Mouse (Mus musculus) kidney, adult 2 months (tissue): Measurements from ENCODE around the gene Mms22l. TPM values are rescaled to one million over a fixed set of nuclear protein-coding genes. Genes with fewer than 3 reads are reported as not detected.
"Not testable (repeated sequence)": the region's sequence is repeated elsewhere in the genome, so short reads cannot be mapped to it uniquely, and the experiment has no call there.

Experiments used
- DNase-seq: peaks from one replicate; pipeline ENCODE4 v3.0.0; 2021
- H3K27ac ChIP-seq: fragments of 200-500 bp; 2 replicates; pipeline ENCODE4 v1.5.1; 2012; ENCODE audit warnings: low read depth, low read length, control low read depth, inconsistent platforms; ENCODE audit not compliant: insufficient read depth
- H3K27me3 ChIP-seq: fragments of 200-500 bp; replicated peaks from 2 replicates; pipeline ENCODE4 v1.6.1; 2012; ENCODE audit warnings: mild to moderate bottlenecking, moderate library complexity, low read length, inconsistent platforms; ENCODE audit not compliant: control insufficient read depth, insufficient read depth
- H3K36me3 ChIP-seq: fragments of 200-500 bp; 2 replicates; pipeline ENCODE4 v1.6.1; 2012; ENCODE audit warnings: mild to moderate bottlenecking, moderate library complexity, low read length, inconsistent platforms; ENCODE audit not compliant: control insufficient read depth, insufficient read depth
- H3K4me1 ChIP-seq: fragments of 200-500 bp; 2 replicates; pipeline ENCODE4 v1.6.1; 2011; ENCODE audit warnings: low read length; ENCODE audit not compliant: control insufficient read depth, insufficient read depth
- H3K4me3 ChIP-seq: fragments of 200-500 bp; 2 replicates; pipeline ENCODE4 v1.5.1; 2011; ENCODE audit warnings: mild to moderate bottlenecking, low read depth, low read length, control low read depth; ENCODE audit not compliant: insufficient read depth
- CTCF ChIP-seq: fragments of 200-500 bp; conservative IDR thresholded peaks from 2 replicates; pipeline ENCODE4 v1.5.1; 2011; ENCODE audit warnings: low read depth, mild to moderate bottlenecking, control low read depth, low read length, moderate library complexity, mixed read lengths; ENCODE audit not compliant: insufficient read depth, insufficient read length
- POLR2A ChIP-seq: fragments of 200-500 bp; IDR thresholded peaks from one replicate; pipeline ENCODE4 v1.6.1; 2011; ENCODE audit warnings: low read depth, low read length, control low read depth
- WGBS: fragments of 180-500 bp; shearing (Covaris S2); methylation state at CpG from one replicate; pipeline ENCODE4 v1.1.7; 2018; 5-methylcytosine and 5-hydroxymethylcytosine counted together
- polyA plus RNA-seq: library from polyadenylated mRNA; depleted of rRNA; stranded (reverse); fragments of >200 nt; gene quantifications from 2 replicates; pipeline ENCODE4 v1.2.3, GENCODE M21; 2012; rRNA removed

The Mms22l gene
- polyA plus RNA-seq, result 0.92 and 1.1 TPM in 2 replicates

- WGBS, result under 1% methylated on average over 83 of the region's 83 CpGs
- TF ChIP-seq POLR2A (no peak), CTCF (no peak)
- peak; percentile 96 for DNase-seq
Measured at GRCm38 (mm10) chr4:24496116-24496952, at the start of gene Mms22l. Gene Mms22l, plus strand, starts transcription at chr4:24496451.

GRCm38 (mm10) chr4:24484046-24484445, 12.2 kb upstream of the Mms22l start:
- not testable (repeated sequence) for H3K4me1 ChIP-seq, H3K4me3 ChIP-seq, H3K27ac ChIP-seq, DNase-seq, H3K27me3 ChIP-seq, H3K36me3 ChIP-seq
- 93% methylated on average over 4 of the region's 4 CpGs for WGBS

More at GRCm38 (mm10) chr4:24496116-24496952, at the start of gene Mms22l:
- Histone ChIP-seq H3K36me3 (no peaks in the 10 kb centered on the region), H3K4me3 (peak within 1 kb of the TSS; percentile 82), H3K27ac (peak within 1 kb of the TSS; percentile 90), H3K27me3 (no peaks in the 10 kb centered on the region), H3K4me1 (no peaks in the 10 kb centered on the region)

DNA sequence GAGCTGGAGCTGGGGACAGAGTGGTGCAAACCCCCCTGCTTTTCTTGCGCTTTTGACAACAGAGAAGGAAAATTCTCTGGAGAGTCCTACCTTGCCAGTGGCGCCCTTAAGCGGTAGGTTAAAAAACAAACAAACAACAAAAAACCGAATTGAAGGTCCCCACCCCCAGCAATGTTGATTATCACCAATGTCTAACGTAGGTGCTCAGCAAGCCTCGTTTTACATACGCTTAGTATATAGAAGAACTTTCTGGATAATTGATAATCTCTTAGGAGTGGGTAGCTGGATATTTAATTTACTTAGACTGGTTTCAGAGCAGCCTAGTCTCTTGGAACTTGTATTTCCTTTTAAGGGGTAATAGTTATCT, 685 bp downstream of the Mms22l start:
- Histone ChIP-seq H3K36me3 (no peaks in the 10 kb centered on the region), H3K27me3 (no peaks in the 10 kb centered on the region), H3K4me3 (peak overlapping the region; percentile 82), H3K27ac (no peak overlapping the region), H3K4me1 (no peaks in the 10 kb centered on the region)
- under 1% methylated on average over 7 of the region's 7 CpGs for WGBS
- TF ChIP-seq POLR2A (no peak), CTCF (no peak)
- DNase-seq, result no peak

DNA sequence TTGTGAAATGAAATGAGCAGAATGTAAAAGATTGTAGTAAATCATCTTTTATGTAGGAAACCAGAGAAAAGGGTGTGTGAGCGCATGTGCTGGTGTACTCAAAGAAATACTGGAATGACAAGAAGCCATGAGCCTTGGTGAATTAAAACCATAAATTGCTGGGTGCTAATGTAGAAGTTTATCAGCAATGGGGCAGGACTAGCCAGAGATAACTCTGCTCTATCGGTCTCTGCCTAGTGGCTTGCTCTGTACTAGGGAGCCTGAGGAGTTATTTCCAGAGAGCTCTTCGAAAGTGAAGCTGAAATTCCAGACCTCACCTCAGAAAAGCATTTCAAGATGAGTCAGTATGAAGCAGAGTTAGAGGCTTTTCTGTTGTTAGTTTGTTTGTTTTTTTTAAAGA, 12.9 kb downstream of the Mms22l start:
- H3K27me3 ChIP-seq, result no peaks in the 10 kb centered on the region
- H3K4me1 ChIP-seq, result no peaks in the 10 kb centered on the region
- H3K4me3 ChIP-seq, result no peak overlapping the region
- no peak for DNase-seq
- no peak overlapping the region for H3K27ac ChIP-seq
- TF ChIP-seq CTCF, result no peak
- TF ChIP-seq POLR2A, result no peak
- no peaks in the 10 kb centered on the region for H3K36me3 ChIP-seq
- WGBS, result 97% methylated on average over 3 of the region's 3 CpGs

DNA sequence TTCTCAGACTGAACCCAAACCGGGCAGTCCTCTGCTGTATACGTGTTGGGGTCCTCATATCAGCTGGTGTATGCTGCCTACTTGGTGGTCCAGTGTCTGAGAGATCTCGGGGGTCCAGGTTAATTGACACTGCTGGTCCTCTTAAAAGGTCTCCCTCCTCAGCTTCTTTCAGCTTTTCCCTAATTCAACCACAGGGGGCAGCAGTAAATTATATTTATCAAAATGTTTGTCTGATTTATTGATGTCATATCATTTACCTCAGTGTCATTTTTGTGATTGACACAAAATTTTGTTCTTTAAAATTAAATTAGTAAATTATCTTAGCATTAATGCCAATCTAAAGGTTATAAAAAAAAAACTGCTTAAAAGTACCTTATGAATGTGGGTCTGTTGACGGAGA, 40.7 kb downstream of the Mms22l start:
- no peak for DNase-seq
- Histone ChIP-seq H3K4me1 (no peaks in the 10 kb centered on the region), H3K36me3 (no peaks in the 10 kb centered on the region), H3K27me3 (no peaks in the 10 kb centered on the region), H3K27ac (no peak overlapping the region), H3K4me3 (no peak overlapping the region)
- TF ChIP-seq POLR2A (no peak), CTCF (no peak)
- WGBS, result 87% methylated on average over 4 of the region's 4 CpGs

GRCm38 (mm10) chr4:24543421-24543820, 47.2 kb downstream of the Mms22l start:
- Histone ChIP-seq H3K27me3 (no peaks in the 10 kb centered on the region), H3K4me1 (no peaks in the 10 kb centered on the region; the same call in 1 of the 2 replicates), H3K27ac (no peak overlapping the region), H3K4me3 (no peak overlapping the region), H3K36me3 (no peaks in the 10 kb centered on the region)
- WGBS, result 51% methylated on average over 3 of the region's 3 CpGs
- peak; percentile 31 for DNase-seq
- no peak for TF ChIP-seq POLR2A
- no peak for TF ChIP-seq CTCF

- TF ChIP-seq CTCF, result peak; percentile 68
- no peak for TF ChIP-seq POLR2A
- peak; percentile 57 for DNase-seq
- no peak overlapping the region for H3K27ac ChIP-seq
- no peaks in the 10 kb centered on the region for H3K27me3 ChIP-seq
- H3K36me3 ChIP-seq, result no peaks in the 10 kb centered on the region
- no peak overlapping the region for H3K4me3 ChIP-seq
- 44% methylated on average over 5 of the region's 5 CpGs for WGBS
- no peaks in the 10 kb centered on the region; the same call in 1 of the 2 replicates for H3K4me1 ChIP-seq
Measured at GRCm38 (mm10) chr4:24544677-24545151, 48.5 kb downstream of the Mms22l start.
